Mouse (Mus musculus) intestine, embryonic 15.5 days (tissue): ENCODE data around the gene Adam19. TPM values are rescaled to one million over a fixed set of nuclear protein-coding genes. Genes with fewer than 3 reads are reported as not detected.
A peak's percentile ranks its signal among the peaks of the same experiment; 100 is the strongest.

Source experiments
- ATAC-seq: fragments of 200-750 bp; cut with Nextera tagmentation; 2 replicates; pipeline ENCODE4 v1.8.0; 2017; ENCODE audit warnings: moderate TSS enrichment, moderate library complexity
- H3K27ac ChIP-seq: fragments of 300-500 bp; sonication (generic); 2 replicates; pipeline ENCODE4 v1.5.1; 2015; ENCODE audit warnings: mild to moderate bottlenecking, inconsistent platforms
- H3K27me3 ChIP-seq: fragments of 300-500 bp; sonication (generic); replicated peaks from 2 replicates; pipeline ENCODE4 v1.6.1; 2015; ENCODE audit warnings: inconsistent platforms
- H3K36me3 ChIP-seq: fragments of 300-500 bp; sonication (generic); 2 replicates; pipeline ENCODE4 v1.6.1; 2015; ENCODE audit warnings: inconsistent platforms
- H3K4me1 ChIP-seq: fragments of 300-500 bp; sonication (generic); replicated peaks from 2 replicates; pipeline ENCODE4 v1.6.1; 2015; ENCODE audit warnings: inconsistent platforms
- H3K4me2 ChIP-seq: fragments of 300-500 bp; sonication (generic); replicated peaks from 2 replicates; pipeline ENCODE4 v1.6.1; 2015; ENCODE audit warnings: mild to moderate bottlenecking, inconsistent platforms
- H3K4me3 ChIP-seq: fragments of 300-500 bp; sonication (generic); replicated peaks from 2 replicates; pipeline ENCODE4 v1.5.1; 2015; ENCODE audit warnings: inconsistent platforms
- H3K9ac ChIP-seq: fragments of 300-500 bp; sonication (generic); 2 replicates; pipeline ENCODE4 v1.6.1; 2015; ENCODE audit warnings: inconsistent platforms
- H3K9me3 ChIP-seq: fragments of 300-500 bp; sonication (generic); 2 replicates; pipeline ENCODE4 v1.6.1; 2016; ENCODE audit warnings: inconsistent platforms
- WGBS: fragments of 180-500 bp; shearing (Covaris S2); methylation state at CpG from one replicate; pipeline ENCODE4 v1.1.7; 2015; 5-methylcytosine and 5-hydroxymethylcytosine counted together
- polyA plus RNA-seq: library from polyadenylated mRNA; unstranded; fragments of >200 nt; fragmentation: Nextera tagmentation; extraction: Ambion mirVana; gene quantifications from 2 replicates; pipeline ENCODE4 v1.2.1, GENCODE M21; 2015

Adam19 gene
- polyA plus RNA-seq, 1 experiment from 2014 or later, result 16.6 TPM

GRCm38 (mm10) chr11:46069408-46070003 is 13.7 kb downstream of the Adam19 start:
- WGBS, result 32% methylated on average over 17 of the region's 17 CpGs
- peak overlapping the region; percentile 90 for H3K27ac ChIP-seq
- peaks cover 52% of the 10 kb centered on the region for H3K4me1 ChIP-seq
- 0 out of 2 replicates have a peak, but pooled peaks cover 5% of the 10 kb centered on the region for H3K36me3 ChIP-seq
- H3K9me3 ChIP-seq, result no peaks in the 10 kb centered on the region
- no peak overlapping the region for H3K4me3 ChIP-seq
- H3K4me2 ChIP-seq, result no peak overlapping the region; the same call in 1 of the 2 replicates
- ATAC-seq, result peak; percentile 29; the same call in 1 of the 2 replicates
- no peaks in the 10 kb centered on the region for H3K27me3 ChIP-seq
- H3K9ac ChIP-seq, result no peak overlapping the region

GRCm38 (mm10) chr11:46070161-46070560 is 14.4 kb downstream of the Adam19 start:
- Histone ChIP-seq H3K9ac (no peak overlapping the region), H3K27ac (peak overlapping the region; percentile 90), H3K4me2 (no peak overlapping the region; the same call in 1 of the 2 replicates), H3K27me3 (no peaks in the 10 kb centered on the region), H3K4me3 (no peak overlapping the region), H3K9me3 (no peaks in the 10 kb centered on the region), H3K4me1 (peaks cover 46% of the 10 kb centered on the region), H3K36me3 (0 out of 2 replicates have a peak, but pooled peaks cover 5% of the 10 kb centered on the region)
- 83% methylated on average over 4 of the region's 4 CpGs for WGBS
- no peak for ATAC-seq

DNA sequence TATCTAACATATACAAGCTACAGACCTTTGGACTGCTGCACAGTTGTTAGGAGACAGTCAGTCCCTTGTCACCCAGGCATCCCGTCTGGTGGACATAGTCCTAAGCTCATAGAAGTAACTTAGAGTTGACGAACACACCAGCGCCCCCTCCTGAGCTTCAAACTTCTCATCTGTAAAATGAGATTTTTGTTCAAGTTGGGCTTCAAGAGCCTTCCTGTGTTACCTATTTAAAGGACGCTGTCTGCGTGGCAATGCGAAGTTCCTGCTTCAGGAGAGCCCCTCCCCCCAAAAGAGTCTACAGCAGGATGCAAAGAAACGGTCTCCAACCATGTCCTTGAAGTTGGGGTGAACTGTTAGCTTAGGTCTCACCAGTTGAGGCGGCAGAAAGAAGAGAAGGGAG is 15.0 kb downstream of the Adam19 start:
- 0 out of 2 replicates have a peak, but pooled peaks cover 4% of the 10 kb centered on the region for H3K36me3 ChIP-seq
- no peak overlapping the region for H3K4me3 ChIP-seq
- H3K27ac ChIP-seq, result no peak overlapping the region
- no peaks in the 10 kb centered on the region for H3K9me3 ChIP-seq
- no peaks in the 10 kb centered on the region for H3K27me3 ChIP-seq
- H3K4me2 ChIP-seq, result no peak overlapping the region
- WGBS, result 73% methylated on average over 8 of the region's 8 CpGs
- no peak overlapping the region for H3K9ac ChIP-seq
- no peak for ATAC-seq
- peaks cover 41% of the 10 kb centered on the region for H3K4me1 ChIP-seq

DNA sequence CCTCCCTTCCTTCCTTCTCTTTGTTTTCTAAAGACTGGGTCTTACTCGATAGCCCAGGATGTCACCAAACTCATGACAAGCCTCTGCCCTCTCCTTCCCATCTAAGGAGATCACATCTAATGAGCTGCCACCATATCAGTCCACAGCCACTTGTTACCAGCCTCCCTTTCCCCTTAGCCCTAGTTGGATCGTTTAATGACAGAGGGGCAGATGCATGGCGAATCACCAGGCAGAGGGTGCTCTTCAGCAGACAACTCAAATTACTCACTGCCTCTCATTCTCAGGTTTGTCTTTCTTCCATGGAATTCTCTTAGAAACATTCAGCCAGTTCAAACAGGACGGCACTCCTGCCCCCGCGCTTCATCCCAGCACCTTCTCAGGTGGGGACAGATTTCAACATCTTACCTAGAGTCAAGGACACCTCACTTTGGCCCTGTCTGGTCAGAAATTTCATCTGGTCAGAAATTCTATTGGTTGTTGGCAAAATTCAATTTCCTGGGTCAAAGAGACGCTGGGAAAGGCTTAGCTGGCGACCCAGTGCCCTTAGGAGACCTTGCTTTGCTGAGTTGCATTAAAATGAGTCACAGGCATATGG is 16.8 kb downstream of the Adam19 start:
- 0 out of 2 replicates have a peak overlapping the region, but pooled peaks have one; percentile 3 for H3K27ac ChIP-seq
- H3K4me1 ChIP-seq, result peaks cover 32% of the 10 kb centered on the region

DNA sequence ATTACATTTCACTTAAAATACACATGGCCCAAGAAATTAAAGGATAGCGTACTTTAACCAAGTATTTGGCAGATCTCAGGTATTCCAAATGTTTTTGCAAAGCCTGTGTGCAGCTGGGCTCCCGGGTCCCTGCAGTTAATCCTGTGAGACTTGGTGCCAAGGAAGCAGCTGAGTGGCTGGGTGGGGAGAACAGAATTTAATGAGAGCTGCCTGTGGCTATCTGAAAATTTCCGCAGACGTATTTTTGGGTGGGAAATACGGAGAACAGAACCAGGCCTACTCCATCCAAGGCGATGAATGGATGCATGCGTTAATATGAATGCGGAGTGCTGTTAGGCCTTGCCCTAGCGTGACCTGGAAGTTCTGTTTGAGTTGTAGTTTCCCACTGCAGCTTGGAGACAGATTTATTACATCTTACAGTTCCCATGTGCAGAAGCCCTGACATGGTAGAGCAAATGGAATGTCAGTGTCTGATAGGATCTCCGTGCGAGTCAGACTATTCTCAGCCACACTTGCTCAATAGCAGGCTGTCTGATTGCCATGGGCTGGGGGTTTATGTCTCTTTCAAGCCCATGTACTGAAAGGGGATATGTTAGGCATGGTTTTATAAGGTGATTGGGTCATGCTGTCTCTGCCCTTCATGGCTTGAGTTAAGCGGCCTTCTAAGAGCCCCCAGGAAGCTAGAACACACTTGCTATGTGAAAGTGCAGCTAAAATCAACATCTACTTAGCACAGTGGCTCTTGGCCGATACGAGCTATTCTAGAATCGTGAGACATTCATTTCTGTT is 17.5 kb downstream of the Adam19 start:
- Histone ChIP-seq H3K4me2 (no peak overlapping the region), H3K4me1 (peaks cover 32% of the 10 kb centered on the region), H3K27me3 (no peaks in the 10 kb centered on the region), H3K4me3 (no peak overlapping the region), H3K9ac (no peak overlapping the region), H3K27ac (peak overlapping the region; percentile 51; the same call in 1 of the 2 replicates), H3K9me3 (no peaks in the 10 kb centered on the region), H3K36me3 (peaks cover 6% of the 10 kb centered on the region; the same call in 1 of the 2 replicates)
- 0 out of 2 replicates have a peak, but pooled peaks have one; percentile 13 for ATAC-seq
- 50% methylated on average over 15 of the region's 15 CpGs for WGBS

More for the DNA sequence above, 16.8 kb downstream of the Adam19 start:
- no peak for ATAC-seq
- no peaks in the 10 kb centered on the region for H3K9me3 ChIP-seq
- no peak overlapping the region for H3K4me2 ChIP-seq
- WGBS, result 64% methylated on average over 8 of the region's 8 CpGs
- H3K9ac ChIP-seq, result no peak overlapping the region
- H3K36me3 ChIP-seq, result peaks cover 3% of the 10 kb centered on the region; the same call in 1 of the 2 replicates
- no peak overlapping the region for H3K4me3 ChIP-seq
- H3K27me3 ChIP-seq, result no peaks in the 10 kb centered on the region

DNA sequence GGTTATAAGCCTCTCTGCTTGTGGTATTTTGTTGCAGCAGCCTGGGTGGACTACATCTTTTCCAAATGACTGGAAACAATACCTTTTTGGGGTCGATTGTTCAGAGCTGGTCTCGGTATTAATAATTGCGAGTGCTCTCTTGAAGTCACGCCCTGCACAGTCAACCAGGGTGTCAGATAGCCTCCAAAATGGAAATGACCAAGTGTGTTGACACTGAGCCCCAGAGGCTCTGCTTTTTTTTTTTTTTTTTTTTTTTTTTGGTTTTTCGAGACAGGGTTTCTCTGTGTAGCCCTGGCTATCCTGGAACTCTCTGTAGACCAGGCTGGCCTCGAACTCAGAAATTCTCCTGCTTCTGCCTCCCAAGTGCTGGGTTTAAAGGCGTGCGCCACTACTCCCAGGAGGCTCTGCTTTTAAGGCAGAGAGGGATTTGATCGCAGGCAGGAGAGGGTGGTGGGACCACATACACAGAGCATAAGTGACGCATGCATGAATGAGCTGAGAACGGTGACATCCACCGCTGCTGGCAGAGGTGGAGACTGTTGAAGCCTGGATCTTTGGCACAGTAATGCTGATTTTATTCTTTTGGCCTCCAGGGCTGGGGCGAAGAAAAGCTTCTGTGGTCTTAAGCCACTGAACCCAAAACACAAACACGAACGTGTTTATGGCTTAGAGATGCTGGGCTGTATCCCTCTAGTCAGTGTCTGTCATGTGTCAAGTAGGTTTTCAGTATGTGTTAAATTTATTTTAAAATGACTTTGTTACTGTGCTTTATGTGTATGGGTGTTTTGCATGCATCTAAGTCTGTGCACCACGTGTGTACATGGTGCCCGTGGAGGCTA is 18.3 kb downstream of the Adam19 start:
- H3K4me2 ChIP-seq, result no peak overlapping the region
- no peak overlapping the region for H3K27ac ChIP-seq
- 91% methylated on average over 17 of the region's 17 CpGs for WGBS

DNA sequence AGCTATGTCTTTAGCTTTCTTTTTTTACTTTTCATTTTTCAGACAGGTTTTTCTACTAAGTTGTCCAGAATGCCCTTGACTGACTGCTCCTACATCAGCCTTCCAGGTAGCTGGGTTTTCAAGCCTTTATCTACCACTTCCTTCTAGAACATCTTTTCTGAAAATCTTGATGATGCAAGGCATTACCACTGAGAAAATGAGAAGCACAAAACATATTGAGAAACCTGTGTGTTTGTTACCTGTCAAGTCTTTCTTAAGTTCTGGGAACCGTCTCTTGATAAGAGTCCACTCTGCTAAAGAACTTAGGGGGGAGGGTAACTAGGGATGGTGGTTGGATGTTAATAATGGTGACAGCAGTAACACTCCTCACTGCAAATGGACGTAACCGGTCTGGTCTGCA is 19.7 kb downstream of the Adam19 start:
- Histone ChIP-seq H3K4me1 (peaks cover 15% of the 10 kb centered on the region), H3K27ac (no peak overlapping the region), H3K27me3 (no peaks in the 10 kb centered on the region), H3K9ac (no peak overlapping the region), H3K4me3 (no peak overlapping the region), H3K36me3 (peaks cover 10% of the 10 kb centered on the region; the same call in 1 of the 2 replicates), H3K9me3 (no peaks in the 10 kb centered on the region), H3K4me2 (no peak overlapping the region)
- no peak for ATAC-seq
- WGBS, result 67% methylated on average over 3 of the region's 3 CpGs

More for the DNA sequence above, 18.3 kb downstream of the Adam19 start:
- Histone ChIP-seq H3K9ac (no peak overlapping the region), H3K36me3 (peaks cover 10% of the 10 kb centered on the region; the same call in 1 of the 2 replicates), H3K4me3 (no peak overlapping the region), H3K4me1 (peaks cover 26% of the 10 kb centered on the region), H3K9me3 (no peaks in the 10 kb centered on the region), H3K27me3 (no peaks in the 10 kb centered on the region)
- no peak for ATAC-seq

GRCm38 (mm10) chr11:46076442-46077158 is 20.8 kb downstream of the Adam19 start:
- no peaks in the 10 kb centered on the region for H3K9me3 ChIP-seq
- WGBS, result 93% methylated on average over 11 of the region's 11 CpGs
- H3K27ac ChIP-seq, result no peak overlapping the region
- ATAC-seq, result no peak
- H3K4me2 ChIP-seq, result no peak overlapping the region
- H3K9ac ChIP-seq, result no peak overlapping the region
- H3K36me3 ChIP-seq, result peaks cover 10% of the 10 kb centered on the region; the same call in 1 of the 2 replicates
- H3K4me3 ChIP-seq, result no peak overlapping the region
- peaks cover 15% of the 10 kb centered on the region for H3K4me1 ChIP-seq
- no peaks in the 10 kb centered on the region for H3K27me3 ChIP-seq

- WGBS, result 84% methylated on average over 5 of the region's 5 CpGs
- Histone ChIP-seq H3K27me3 (no peaks in the 10 kb centered on the region), H3K4me1 (peaks cover 15% of the 10 kb centered on the region), H3K9ac (no peak overlapping the region), H3K9me3 (no peaks in the 10 kb centered on the region), H3K27ac (no peak overlapping the region), H3K36me3 (peaks cover 10% of the 10 kb centered on the region; the same call in 1 of the 2 replicates), H3K4me2 (no peak overlapping the region), H3K4me3 (no peak overlapping the region)
- no peak for ATAC-seq
Observed at GRCm38 (mm10) chr11:46077304-46077703, 21.5 kb downstream of the Adam19 start.

DNA sequence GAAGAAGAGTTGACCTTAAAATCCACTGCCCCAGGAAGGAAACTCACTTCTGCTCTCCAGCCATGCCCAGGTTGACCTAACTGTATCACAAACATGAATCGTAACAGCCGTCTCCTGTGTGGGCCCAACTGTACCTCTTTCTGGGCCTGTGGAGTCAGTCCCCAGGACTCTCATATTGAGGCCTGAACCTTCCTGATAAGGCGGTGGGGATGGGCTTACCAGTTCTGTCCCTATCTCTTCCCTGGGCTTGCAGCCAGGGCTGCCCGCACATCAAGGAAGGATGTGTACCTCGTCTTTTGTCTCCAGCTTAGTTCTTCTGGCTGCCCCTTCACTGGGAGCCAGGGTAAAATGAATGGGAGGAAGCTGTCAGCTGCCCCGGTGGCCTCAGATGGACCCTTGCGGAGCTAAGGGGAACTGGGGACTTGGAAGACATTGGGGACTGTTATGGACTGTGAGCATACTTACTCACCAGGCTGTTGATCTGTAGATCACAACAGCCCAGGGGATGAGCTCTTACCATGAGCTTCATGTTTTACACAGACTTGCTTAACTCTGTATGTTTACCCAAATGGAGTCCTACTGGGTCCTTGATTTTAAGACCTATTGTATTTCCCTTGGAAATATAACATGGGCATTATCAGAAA is 22.1 kb downstream of the Adam19 start:
- peak; percentile 80; the same call in 1 of the 2 replicates for ATAC-seq
- no peak overlapping the region for H3K4me3 ChIP-seq
- 86% methylated on average over 7 of the region's 7 CpGs for WGBS
- H3K4me1 ChIP-seq, result peaks cover 11% of the 10 kb centered on the region
- H3K4me2 ChIP-seq, result no peak overlapping the region
- H3K27me3 ChIP-seq, result no peaks in the 10 kb centered on the region
- no peaks in the 10 kb centered on the region for H3K9me3 ChIP-seq
- peaks cover 10% of the 10 kb centered on the region; the same call in 1 of the 2 replicates for H3K36me3 ChIP-seq
- no peak overlapping the region for H3K27ac ChIP-seq
- H3K9ac ChIP-seq, result no peak overlapping the region

GRCm38 (mm10) chr11:46081075-46081474 is 25.3 kb downstream of the Adam19 start:
- Histone ChIP-seq H3K4me2 (no peak overlapping the region), H3K9me3 (no peaks in the 10 kb centered on the region), H3K4me3 (no peak overlapping the region), H3K4me1 (0 out of 2 replicates have a peak, but pooled peaks cover 2% of the 10 kb centered on the region), H3K27me3 (no peaks in the 10 kb centered on the region), H3K36me3 (peaks cover 10% of the 10 kb centered on the region; the same call in 1 of the 2 replicates), H3K9ac (no peak overlapping the region), H3K27ac (no peak overlapping the region)
- ATAC-seq, result no peak
- WGBS, result 85% methylated on average over 2 of the region's 2 CpGs
